Mouse (Mus musculus): ENCODE measurements at regions not wholly inside any gene's neighbourhood (a gene's known extent, or its start where the extent isn't known, plus 50 kb on each side); places are given as distances from the start of the nearest gene placed in this dataset.
A peak's percentile ranks its signal among the peaks of the same experiment; 100 is the strongest.

DNA sequence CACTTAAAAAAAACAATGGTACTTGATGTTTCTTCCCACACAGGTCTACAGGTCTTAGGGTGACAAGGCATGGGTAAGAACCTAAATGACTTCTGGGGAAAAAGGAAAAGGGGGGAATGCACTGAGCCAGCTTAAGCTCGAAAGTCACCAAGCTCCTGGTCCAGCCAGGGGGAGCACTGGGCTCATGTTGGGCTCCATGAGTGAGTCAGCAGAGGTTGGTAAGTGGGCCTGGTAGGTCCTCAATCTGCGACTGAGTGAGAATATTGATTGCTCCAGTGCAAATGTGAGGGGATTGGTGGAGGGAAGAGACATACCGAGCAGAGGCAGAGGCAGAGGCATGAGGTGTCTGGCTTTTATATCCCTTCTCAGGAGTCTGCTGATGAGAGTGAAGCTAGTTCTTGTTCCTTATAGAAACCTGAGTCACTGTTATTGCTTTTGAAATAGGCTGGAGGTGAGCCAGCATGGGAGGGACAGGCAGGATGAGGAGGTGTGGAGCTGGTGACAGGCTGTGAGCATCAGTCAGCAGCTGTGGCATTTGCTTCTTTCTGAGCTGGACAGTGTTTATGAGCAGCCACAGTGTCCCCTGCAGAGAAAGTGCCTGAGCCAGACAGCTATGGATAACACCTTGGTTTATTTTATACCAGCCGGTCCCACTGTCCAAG lies 63.2 kb upstream of the Slc22a23 start:
- TF ChIP-seq MAX (IDR thresholded peaks at IDR 0.05; ENCODE audit: low read depth) (no peak), POLR2AphosphoS2 (IDR thresholded peaks at IDR 0.05; ENCODE audit: insufficient read length, low read depth) (no peak), POLR2A (IDR thresholded peaks at IDR 0.05; ENCODE audit: insufficient read length, low read depth) (no peak), TCF12 (IDR thresholded peaks at IDR 0.05; ENCODE audit: insufficient read depth, poor library complexity, severe bottlenecking) (no peak), E2F4 (IDR thresholded peaks at IDR 0.05; ENCODE audit: insufficient read depth) (no peak), MYOD1 (IDR thresholded peaks at IDR 0.05; ENCODE audit: control insufficient read depth in 1 of 3, insufficient read length in 2 of 3, low read depth in 2 of 3) (peak; percentile 27 to 88 (median 46)), REST (IDR thresholded peaks at IDR 0.05; ENCODE audit: insufficient read depth, insufficient read length) (no peak), SRF (IDR thresholded peaks at IDR 0.05; ENCODE audit: control insufficient read depth, insufficient read length, low read depth) (no peak), TCF3 (IDR thresholded peaks at IDR 0.05; ENCODE audit: insufficient read length, low read depth) (no peak), USF1 (IDR thresholded peaks at IDR 0.05; ENCODE audit: low read depth) (no peak), MYOG (IDR thresholded peaks at IDR 0.05; ENCODE audit: control insufficient read depth in 1 of 3, insufficient read depth in 1 of 3, insufficient read length in 2 of 3, low read depth in 2 of 3) (peak in 2 of 3 experiments; percentile 21), CEBPB (IDR thresholded peaks at IDR 0.05; ENCODE audit: insufficient read depth, poor library complexity, severe bottlenecking) (no peak)

Data from myocyte (in vitro differentiated cells).